Mouse (Mus musculus): ENCODE data around the gene Fam81a. TPM values are rescaled to one million over a fixed set of nuclear protein-coding genes. Genes with fewer than 3 reads are reported as not detected.

Fam81a gene
- polyA plus RNA-seq, 1 experiment from 2014 or later: 46.6 TPM

DNA sequence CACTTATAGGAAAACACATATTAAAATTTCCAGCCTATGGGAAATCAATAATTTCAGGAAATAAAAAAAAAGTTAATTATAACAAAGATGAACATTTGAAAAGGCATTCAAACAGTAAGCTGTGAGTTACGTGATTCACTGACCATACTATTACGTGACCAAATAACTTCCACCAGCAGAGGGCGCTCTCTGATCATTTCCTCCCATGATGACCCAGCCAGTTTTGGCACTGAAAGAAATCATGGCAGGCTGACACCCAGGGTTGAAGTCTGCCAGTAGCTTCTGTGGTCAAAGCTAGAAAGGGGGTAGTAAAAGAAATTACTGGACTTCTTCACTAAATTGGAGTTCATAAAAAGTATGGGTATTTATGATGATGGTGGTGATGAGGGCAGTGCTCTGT lies 33.1 kb downstream of the Fam81a start:
- H3K27me3 ChIP-seq (ENCODE audit: control insufficient read depth, insufficient read depth, low read length): no peaks in the 10 kb centered on the region
- H3K27ac ChIP-seq (replicated peaks in 1 of 2; ENCODE audit: control insufficient read depth in 1 of 2, insufficient read depth in 1 of 2, low read depth in 2 of 2, low read length in 2 of 2): no peak overlapping the region
- no peak for ATAC-seq (ENCODE audit: insufficient number of reproducible peaks, insufficient read depth, low FRiP score, low read depth)
- no peak overlapping the region for H3K4me2 ChIP-seq (ENCODE audit: low read length)
- H3K9ac ChIP-seq (ENCODE audit: low read length): no peak overlapping the region
- H3K4me3 ChIP-seq (ENCODE audit: control insufficient read depth in 1 of 2, insufficient read depth in 1 of 2, low read depth in 1 of 2, low read length in 2 of 2): no peak overlapping the region
- WGBS: 15% methylated on average over 3 of the region's 3 CpGs
- H3K9me3 ChIP-seq (ENCODE audit: control insufficient read depth, low read length): no peaks in the 10 kb centered on the region
- H3K36me3 ChIP-seq (ENCODE audit: control insufficient read depth, insufficient read depth, low read length): no peaks in the 10 kb centered on the region
- H3K4me1 ChIP-seq (ENCODE audit: control insufficient read depth in 2 of 2, insufficient read depth in 2 of 2, low read length in 2 of 2): peaks cover 0 to 12% of the 10 kb centered on the region in 2 experiments; a peak in 2 of 4 replicates

DNA sequence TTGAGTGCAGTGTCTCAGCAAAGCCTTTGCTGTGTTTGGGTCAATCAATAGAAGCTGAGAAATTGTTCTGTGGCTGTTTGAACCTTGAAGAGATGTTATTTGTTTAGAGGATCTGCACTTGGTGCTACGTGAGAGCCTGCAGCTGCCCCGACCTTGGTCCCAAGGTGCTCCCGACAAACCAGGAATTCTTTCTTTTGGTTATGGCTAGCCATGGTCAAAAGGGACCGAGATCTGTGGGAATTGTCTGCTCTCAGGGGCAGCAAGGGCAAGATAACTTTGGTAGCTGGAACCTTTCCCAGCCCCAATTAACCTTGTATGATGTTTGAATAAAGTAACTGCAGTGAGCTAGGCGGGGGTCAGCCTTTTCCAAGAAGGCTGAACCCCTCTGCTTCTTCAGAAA lies 34.2 kb downstream of the Fam81a start:
- Histone ChIP-seq H3K4me3 (ENCODE audit: control insufficient read depth in 1 of 2, insufficient read depth in 1 of 2, low read depth in 1 of 2, low read length in 2 of 2) (no peak overlapping the region), H3K36me3 (ENCODE audit: control insufficient read depth, insufficient read depth, low read length) (no peaks in the 10 kb centered on the region), H3K9ac (ENCODE audit: low read length) (no peak overlapping the region), H3K27me3 (ENCODE audit: control insufficient read depth, insufficient read depth, low read length) (no peaks in the 10 kb centered on the region), H3K4me2 (ENCODE audit: low read length) (no peak overlapping the region), H3K4me1 (ENCODE audit: control insufficient read depth in 2 of 2, insufficient read depth in 2 of 2, low read length in 2 of 2) (peaks cover 0 to 12% of the 10 kb centered on the region in 2 experiments; a peak in 2 of 4 replicates), H3K27ac (replicated peaks in 1 of 2; ENCODE audit: control insufficient read depth in 1 of 2, insufficient read depth in 1 of 2, low read depth in 2 of 2, low read length in 2 of 2) (no peak overlapping the region), H3K9me3 (ENCODE audit: control insufficient read depth, low read length) (no peaks in the 10 kb centered on the region)
- WGBS: 71% methylated on average over 5 of the region's 5 CpGs
- no peak for ATAC-seq (ENCODE audit: insufficient number of reproducible peaks, insufficient read depth, low FRiP score, low read depth)

DNA sequence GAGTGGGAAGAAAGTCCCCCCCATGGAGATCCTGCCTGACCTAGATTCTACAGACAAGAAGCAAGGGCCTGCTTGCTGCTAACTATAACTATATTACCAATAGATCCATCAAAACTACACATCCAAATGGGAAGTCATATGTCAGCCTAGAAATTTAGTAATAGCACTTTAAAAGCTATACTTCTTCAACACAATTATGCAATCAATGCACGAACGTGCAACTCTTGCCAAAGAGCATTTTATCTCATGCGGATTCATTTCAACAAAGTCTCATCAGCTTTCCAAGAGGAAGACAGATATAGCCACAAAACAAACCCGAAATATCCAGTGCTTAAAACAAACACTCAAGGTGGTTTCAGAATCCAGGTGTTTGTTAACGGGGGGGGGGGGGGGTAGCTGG lies 36.8 kb downstream of the Fam81a start:
- no peaks in the 10 kb centered on the region for H3K27me3 ChIP-seq (ENCODE audit: control insufficient read depth, insufficient read depth, low read length)
- 53% methylated on average over 5 of the region's 5 CpGs for WGBS
- no peak overlapping the region for H3K4me3 ChIP-seq (ENCODE audit: control insufficient read depth in 1 of 2, insufficient read depth in 1 of 2, low read depth in 1 of 2, low read length in 2 of 2)
- H3K9me3 ChIP-seq (ENCODE audit: control insufficient read depth, low read length): no peaks in the 10 kb centered on the region
- H3K27ac ChIP-seq (replicated peaks in 1 of 2; ENCODE audit: control insufficient read depth in 1 of 2, insufficient read depth in 1 of 2, low read depth in 2 of 2, low read length in 2 of 2): no peak overlapping the region
- no peaks in the 10 kb centered on the region for H3K36me3 ChIP-seq (ENCODE audit: control insufficient read depth, insufficient read depth, low read length)
- H3K9ac ChIP-seq (ENCODE audit: low read length): no peak overlapping the region
- H3K4me2 ChIP-seq (ENCODE audit: low read length): no peak overlapping the region
- H3K4me1 ChIP-seq (ENCODE audit: control insufficient read depth in 2 of 2, insufficient read depth in 2 of 2, low read length in 2 of 2): 0 out of 4 replicates have a peak, but pooled peaks cover 0 to 6% of the 10 kb centered on the region in 2 experiments
- ATAC-seq (ENCODE audit: insufficient number of reproducible peaks, insufficient read depth, low FRiP score, low read depth): no peak

DNA sequence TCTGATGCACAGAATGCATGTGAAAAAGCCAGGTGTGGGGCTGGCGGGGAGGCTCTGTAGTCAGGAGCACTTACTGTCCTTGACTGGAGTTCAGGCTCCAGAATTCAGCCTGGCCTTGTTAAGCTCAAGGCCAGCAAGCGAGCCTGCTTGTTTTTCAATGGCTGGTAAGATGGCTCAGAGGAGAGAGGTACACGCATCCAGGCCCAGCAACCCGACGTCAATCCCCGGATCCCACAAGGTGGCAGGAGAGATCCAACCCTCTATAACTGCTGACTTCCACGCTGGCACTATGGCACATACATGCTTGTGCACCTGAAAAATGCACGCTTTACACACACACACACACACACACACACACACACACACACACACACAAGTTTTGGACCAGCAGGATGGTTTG lies 39.3 kb downstream of the Fam81a start:
- Histone ChIP-seq H3K4me1 (ENCODE audit: control insufficient read depth in 2 of 2, insufficient read depth in 2 of 2, low read length in 2 of 2) (0 out of 4 replicates have a peak, but pooled peaks cover 0 to 6% of the 10 kb centered on the region in 2 experiments), H3K27me3 (ENCODE audit: control insufficient read depth, insufficient read depth, low read length) (no peaks in the 10 kb centered on the region), H3K9ac (ENCODE audit: low read length) (no peak overlapping the region), H3K4me2 (ENCODE audit: low read length) (no peak overlapping the region), H3K27ac (replicated peaks in 1 of 2; ENCODE audit: control insufficient read depth in 1 of 2, insufficient read depth in 1 of 2, low read depth in 2 of 2, low read length in 2 of 2) (no peak overlapping the region), H3K9me3 (ENCODE audit: control insufficient read depth, low read length) (0 out of 2 replicates have a peak, but pooled peaks cover 2% of the 10 kb centered on the region), H3K4me3 (ENCODE audit: control insufficient read depth in 1 of 2, insufficient read depth in 1 of 2, low read depth in 1 of 2, low read length in 2 of 2) (no peak overlapping the region), H3K36me3 (ENCODE audit: control insufficient read depth, insufficient read depth, low read length) (peaks cover 14% of the 10 kb centered on the region)
- ATAC-seq (ENCODE audit: insufficient number of reproducible peaks, insufficient read depth, low FRiP score, low read depth): no peak
- WGBS: 49% methylated on average over 8 of the region's 8 CpGs

DNA sequence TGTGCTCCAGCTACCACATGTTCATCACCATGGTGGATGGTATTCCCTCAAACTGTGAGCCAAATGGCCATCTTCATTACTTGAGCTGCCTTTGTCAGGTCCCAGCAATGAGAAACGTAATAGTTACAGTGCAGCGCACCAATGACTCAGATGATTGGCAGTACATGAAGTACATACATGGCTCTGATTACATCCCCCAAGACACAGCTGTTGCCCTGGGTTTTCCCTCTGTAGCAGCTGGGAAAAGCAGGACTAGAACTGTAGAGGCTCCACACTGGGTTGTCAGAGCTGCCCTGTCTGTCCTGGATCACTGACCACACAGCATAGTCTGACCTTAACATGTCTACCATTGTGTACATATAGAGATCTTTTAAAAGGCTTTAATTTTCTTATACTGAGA lies 44.8 kb downstream of the Fam81a start:
- 94% methylated on average over 2 of the region's 2 CpGs for WGBS
- H3K27me3 ChIP-seq (ENCODE audit: control insufficient read depth, insufficient read depth, low read length): no peaks in the 10 kb centered on the region
- ATAC-seq (ENCODE audit: insufficient number of reproducible peaks, insufficient read depth, low FRiP score, low read depth): no peak
- H3K4me3 ChIP-seq (ENCODE audit: control insufficient read depth in 1 of 2, insufficient read depth in 1 of 2, low read depth in 1 of 2, low read length in 2 of 2): no peak overlapping the region
- H3K4me2 ChIP-seq (ENCODE audit: low read length): no peak overlapping the region
- no peaks in the 10 kb centered on the region for H3K4me1 ChIP-seq (ENCODE audit: control insufficient read depth in 2 of 2, insufficient read depth in 2 of 2, low read length in 2 of 2)
- H3K27ac ChIP-seq (replicated peaks in 1 of 2; ENCODE audit: control insufficient read depth in 1 of 2, insufficient read depth in 1 of 2, low read depth in 2 of 2, low read length in 2 of 2): no peak overlapping the region
- no peak overlapping the region for H3K9ac ChIP-seq (ENCODE audit: low read length)
- peaks cover 27% of the 10 kb centered on the region for H3K36me3 ChIP-seq (ENCODE audit: control insufficient read depth, insufficient read depth, low read length)
- 0 out of 2 replicates have a peak, but pooled peaks cover 2% of the 10 kb centered on the region for H3K9me3 ChIP-seq (ENCODE audit: control insufficient read depth, low read length)

DNA sequence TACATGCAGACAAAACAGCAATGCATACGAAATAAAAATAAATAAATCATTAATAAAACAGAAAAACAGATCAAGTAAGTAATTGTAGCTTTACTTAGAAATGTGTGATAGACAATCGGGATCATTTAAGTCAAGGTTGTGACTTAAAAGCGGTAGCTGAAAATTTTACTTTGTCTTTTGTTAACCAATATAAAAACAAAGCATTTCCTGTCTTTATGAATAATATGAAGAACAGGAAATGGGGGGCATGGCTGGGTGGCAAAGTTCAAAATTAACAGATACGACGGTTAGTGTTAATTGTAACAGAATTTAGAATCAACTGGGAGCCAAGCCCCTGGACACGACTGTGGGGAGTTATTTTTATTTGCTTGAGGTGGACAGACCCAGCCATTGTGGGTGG lies 47.3 kb downstream of the Fam81a start:
- Histone ChIP-seq H3K4me2 (ENCODE audit: low read length) (no peak overlapping the region), H3K4me1 (ENCODE audit: control insufficient read depth in 2 of 2, insufficient read depth in 2 of 2, low read length in 2 of 2) (no peaks in the 10 kb centered on the region), H3K27me3 (ENCODE audit: control insufficient read depth, insufficient read depth, low read length) (no peaks in the 10 kb centered on the region), H3K9ac (ENCODE audit: low read length) (no peak overlapping the region), H3K9me3 (ENCODE audit: control insufficient read depth, low read length) (0 out of 2 replicates have a peak, but pooled peaks cover 2% of the 10 kb centered on the region), H3K4me3 (ENCODE audit: control insufficient read depth in 1 of 2, insufficient read depth in 1 of 2, low read depth in 1 of 2, low read length in 2 of 2) (no peak overlapping the region), H3K36me3 (ENCODE audit: control insufficient read depth, insufficient read depth, low read length) (peaks cover 32% of the 10 kb centered on the region), H3K27ac (replicated peaks in 1 of 2; ENCODE audit: control insufficient read depth in 1 of 2, insufficient read depth in 1 of 2, low read depth in 2 of 2, low read length in 2 of 2) (no peak overlapping the region)
- 75% methylated on average over 6 of the region's 6 CpGs for WGBS
- no peak for ATAC-seq (ENCODE audit: insufficient number of reproducible peaks, insufficient read depth, low FRiP score, low read depth)

DNA sequence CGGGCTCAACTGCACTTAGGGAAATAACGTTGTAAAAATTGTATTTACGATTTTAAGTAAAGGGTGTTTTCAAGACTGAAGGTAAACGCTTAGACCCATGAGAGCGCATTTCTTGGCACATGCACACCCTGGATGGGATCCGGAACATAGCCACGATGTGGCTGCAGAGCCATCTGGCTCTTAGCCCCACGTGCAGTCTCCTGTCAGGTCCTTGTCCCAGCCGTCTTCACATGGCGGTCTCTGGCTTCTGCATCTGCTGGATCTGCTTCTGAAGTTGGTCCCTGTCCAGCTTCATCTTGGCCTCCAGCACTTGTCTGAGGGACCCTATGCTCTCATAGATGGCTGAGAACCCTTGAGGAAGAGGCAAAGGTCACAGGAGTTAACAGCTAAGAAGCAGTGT lies 51.8 kb downstream of the Fam81a start:
- 84% methylated on average over 10 of the region's 10 CpGs for WGBS
- Histone ChIP-seq H3K9ac (ENCODE audit: low read length) (no peak overlapping the region), H3K4me3 (ENCODE audit: control insufficient read depth in 1 of 2, insufficient read depth in 1 of 2, low read depth in 1 of 2, low read length in 2 of 2) (no peak overlapping the region), H3K9me3 (ENCODE audit: control insufficient read depth, low read length) (no peaks in the 10 kb centered on the region), H3K36me3 (ENCODE audit: control insufficient read depth, insufficient read depth, low read length) (peaks cover 14% of the 10 kb centered on the region; the same call in 1 of the 2 replicates), H3K27ac (replicated peaks in 1 of 2; ENCODE audit: control insufficient read depth in 1 of 2, insufficient read depth in 1 of 2, low read depth in 2 of 2, low read length in 2 of 2) (no peak overlapping the region), H3K27me3 (ENCODE audit: control insufficient read depth, insufficient read depth, low read length) (no peaks in the 10 kb centered on the region), H3K4me2 (ENCODE audit: low read length) (no peak overlapping the region), H3K4me1 (ENCODE audit: control insufficient read depth in 2 of 2, insufficient read depth in 2 of 2, low read length in 2 of 2) (peaks cover 3 to 5% of the 10 kb centered on the region in 2 experiments; a peak in 2 of 4 replicates)
- ATAC-seq (ENCODE audit: insufficient number of reproducible peaks, insufficient read depth, low FRiP score, low read depth): no peak

DNA sequence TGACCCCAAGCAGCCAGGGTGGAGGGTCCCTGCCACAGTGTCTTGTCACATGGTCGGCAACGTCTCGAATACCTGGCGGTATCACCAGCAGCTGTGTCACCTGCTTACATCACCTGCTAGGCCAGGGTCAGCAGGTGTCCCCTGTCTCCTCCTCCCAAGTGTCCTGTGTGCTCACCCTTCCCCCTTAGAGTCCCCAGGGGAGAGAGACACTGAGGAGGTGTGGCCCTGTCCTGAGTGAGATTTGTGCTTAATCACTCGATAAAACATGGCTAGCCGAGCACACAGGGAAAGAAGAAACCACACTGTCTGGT lies 53.6 kb downstream of the Fam81a start:
- no peak overlapping the region for H3K4me2 ChIP-seq (ENCODE audit: low read length)
- 68% methylated on average over 6 of the region's 6 CpGs for WGBS
- peaks cover 9% of the 10 kb centered on the region; the same call in 1 of the 2 replicates for H3K36me3 ChIP-seq (ENCODE audit: control insufficient read depth, insufficient read depth, low read length)
- H3K27me3 ChIP-seq (ENCODE audit: control insufficient read depth, insufficient read depth, low read length): no peaks in the 10 kb centered on the region
- no peak overlapping the region for H3K4me3 ChIP-seq (ENCODE audit: control insufficient read depth in 1 of 2, insufficient read depth in 1 of 2, low read depth in 1 of 2, low read length in 2 of 2)
- H3K27ac ChIP-seq (replicated peaks in 1 of 2; ENCODE audit: control insufficient read depth in 1 of 2, insufficient read depth in 1 of 2, low read depth in 2 of 2, low read length in 2 of 2): no peak overlapping the region
- H3K9ac ChIP-seq (ENCODE audit: low read length): no peak overlapping the region
- H3K9me3 ChIP-seq (ENCODE audit: control insufficient read depth, low read length): no peaks in the 10 kb centered on the region
- no peak for ATAC-seq (ENCODE audit: insufficient number of reproducible peaks, insufficient read depth, low FRiP score, low read depth)
- H3K4me1 ChIP-seq (ENCODE audit: control insufficient read depth in 2 of 2, insufficient read depth in 2 of 2, low read length in 2 of 2): peaks cover 3 to 5% of the 10 kb centered on the region in 2 experiments; a peak in 2 of 4 replicates

All from heart, embryonic 14.5 days (tissue).